Mouse (Mus musculus): ENCODE data around the gene Rnf150.

Gene Rnf150

GRCm38 (mm10) chr8:82863041-82863744, at the start of gene Rnf150:
Gene Rnf150, plus strand, starts transcription at chr8:82863356.
- peak; percentile 75 for DNase-seq (ENCODE audit: low read depth, low spot score)

- DNase-seq (ENCODE audit: low read depth, low spot score), result no peak
Measured at GRCm38 (mm10) chr8:82826135-82827046, 36.8 kb upstream of the Rnf150 start.

GRCm38 (mm10) chr8:82840415-82840814, 22.7 kb upstream of the Rnf150 start:
- no peak for DNase-seq (ENCODE audit: low read depth, low spot score)

- DNase-seq (ENCODE audit: low read depth, low spot score), result no peak
Measured at GRCm38 (mm10) chr8:82840963-82841362, 22.2 kb upstream of the Rnf150 start.

- no peak for DNase-seq (ENCODE audit: low read depth, low spot score)
Measured at GRCm38 (mm10) chr8:82841520-82842142, 21.5 kb upstream of the Rnf150 start.

- no peak for DNase-seq (ENCODE audit: low read depth, low spot score)
Measured at GRCm38 (mm10) chr8:82843697-82844096, 19.5 kb upstream of the Rnf150 start.

- DNase-seq (ENCODE audit: low read depth, low spot score), result no peak
Measured at GRCm38 (mm10) chr8:82844413-82844812, 18.7 kb upstream of the Rnf150 start.

GRCm38 (mm10) chr8:82846098-82846497, 17.1 kb upstream of the Rnf150 start:
- DNase-seq (ENCODE audit: low read depth, low spot score), result no peak

GRCm38 (mm10) chr8:82846730-82847129, 16.4 kb upstream of the Rnf150 start:
- DNase-seq (ENCODE audit: low read depth, low spot score), result no peak

GRCm38 (mm10) chr8:82858541-82859342, 4.4 kb upstream of the Rnf150 start:
- no peak for DNase-seq (ENCODE audit: low read depth, low spot score)

GRCm38 (mm10) chr8:82859343-82859620, 3.9 kb upstream of the Rnf150 start:
- DNase-seq (ENCODE audit: low read depth, low spot score), result no peak

GRCm38 (mm10) chr8:82863745-82864520, 777 bp downstream of the Rnf150 start:
- DNase-seq (ENCODE audit: low read depth, low spot score), result peak; percentile 44

GRCm38 (mm10) chr8:82864521-82864818, 1.3 kb downstream of the Rnf150 start:
- DNase-seq (ENCODE audit: low read depth, low spot score), result peak; percentile 22

- no peak for DNase-seq (ENCODE audit: low read depth, low spot score)
Measured at GRCm38 (mm10) chr8:82865239-82865638, 2.1 kb downstream of the Rnf150 start.

- no peak for DNase-seq (ENCODE audit: low read depth, low spot score)
Measured at GRCm38 (mm10) chr8:82866251-82866650, 3.1 kb downstream of the Rnf150 start.

- DNase-seq (ENCODE audit: low read depth, low spot score), result no peak
Measured at GRCm38 (mm10) chr8:82870840-82871490, 7.8 kb downstream of the Rnf150 start.

GRCm38 (mm10) chr8:82871986-82872385, 8.8 kb downstream of the Rnf150 start:
- DNase-seq (ENCODE audit: low read depth, low spot score), result no peak

- no peak for DNase-seq (ENCODE audit: low read depth, low spot score)
Measured at GRCm38 (mm10) chr8:82874102-82874501, 10.9 kb downstream of the Rnf150 start.

- no peak for DNase-seq (ENCODE audit: low read depth, low spot score)
Measured at GRCm38 (mm10) chr8:82875135-82875534, 12.0 kb downstream of the Rnf150 start.

GRCm38 (mm10) chr8:82884480-82884879, 21.3 kb downstream of the Rnf150 start:
- no peak for DNase-seq (ENCODE audit: low read depth, low spot score)

- DNase-seq (ENCODE audit: low read depth, low spot score), result no peak
Measured at GRCm38 (mm10) chr8:82887234-82887633, 24.1 kb downstream of the Rnf150 start.
